Mouse (Mus musculus): ENCODE data around the gene Pax4.

- TF ChIP-seq CTCF (IDR thresholded peaks at IDR 0.05; ENCODE audit: extremely low read depth, insufficient read length, insufficient replicate concordance, low read depth, low read length) (peak; percentile 84), POLR2A (IDR thresholded peaks at IDR 0.05; ENCODE audit: low read depth, low read length) (peak; percentile 74)
Observed at GRCm38 (mm10) chr6:28421469-28422000, 27.6 kb downstream of the Pax4 start.

All from small intestine, adult 2 months (tissue).